Mouse (Mus musculus): ENCODE data around the gene A930017K11Rik. TPM values are rescaled to one million over a fixed set of nuclear protein-coding genes. Genes with fewer than 3 reads are reported as not detected.

The A930017K11Rik gene
- total and polyA plus RNA-seq, 3 experiments: not detected

DNA sequence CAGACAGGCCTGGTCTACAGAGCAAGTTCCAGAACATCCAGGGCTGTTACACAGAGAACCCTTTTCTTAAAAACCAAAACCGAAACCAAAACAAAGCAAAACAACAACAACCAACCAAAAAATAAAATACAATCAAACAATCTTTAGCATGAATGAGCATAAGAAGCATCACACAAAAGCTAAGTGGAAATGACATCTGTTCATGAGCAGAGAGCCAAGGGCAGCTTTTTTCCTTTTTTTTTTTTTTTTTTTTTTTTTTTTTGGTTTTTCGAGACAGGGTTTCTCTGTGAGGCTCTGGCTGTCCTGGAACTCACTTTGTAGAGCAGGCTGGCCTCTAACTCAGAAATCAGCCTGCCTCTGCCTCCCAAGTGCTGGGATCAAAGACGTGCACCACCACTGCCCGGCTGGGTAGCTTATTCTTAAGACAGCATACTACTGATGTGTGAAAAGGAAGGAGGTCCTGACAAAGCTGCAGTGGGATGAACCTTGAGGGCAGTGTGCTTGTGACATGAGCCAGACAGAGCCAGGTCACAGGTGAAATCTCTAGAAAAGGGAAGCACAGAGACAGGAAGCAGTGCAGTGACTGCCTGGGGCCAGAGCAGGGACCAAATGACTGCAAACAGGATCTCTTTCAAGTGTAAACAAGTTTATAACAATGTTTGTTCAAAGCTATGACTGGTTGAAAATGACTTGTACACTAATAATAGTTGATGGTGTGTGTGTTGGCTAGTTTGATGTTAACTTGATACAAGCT is 18.8 kb upstream of the A930017K11Rik start:
- peaks cover 0 to 22% of the 10 kb centered on the region in 2 experiments for H3K36me3 ChIP-seq (replicated peaks in 1 of 2; ENCODE audit: control insufficient read depth in 1 of 2, insufficient read depth in 1 of 2, low read length in 1 of 2)
- H3K27me3 ChIP-seq (replicated peaks): no peaks in the 10 kb centered on the region
- H3K4me3 ChIP-seq (replicated peaks in 1 of 3; ENCODE audit: low read depth in 2 of 3, low read length in 2 of 3, poor library complexity in 1 of 3): no peak overlapping the region
- dilution Hi-C loops (cut with MboI; ENCODE audit: extremely low pct_ligation_motif_present, extremely low pct_unique_long_range_greater_than_20kb, low sequenced_read_pairs) (no loop called here), in situ Hi-C loops (cut with MboI; ENCODE audit: low pct_ligation_motif_present, low pct_unique_long_range_greater_than_20kb, low sequenced_read_pairs) (no loop called here)
- H3K4me1 ChIP-seq (ENCODE audit: control insufficient read depth in 1 of 2, insufficient read depth in 2 of 2): peaks cover 20 to 52% of the 10 kb centered on the region in 2 experiments
- peak overlapping the region; percentile 32; the same call in 1 of the 2 replicates for H3K4me2 ChIP-seq (ENCODE audit: insufficient read depth, low read depth, poor library complexity, severe bottlenecking)
- H3K9me3 ChIP-seq (replicated peaks; ENCODE audit: low read length): no peaks in the 10 kb centered on the region
- H3K9ac ChIP-seq (ENCODE audit: insufficient read depth, low read depth): 0 out of 2 replicates have a peak overlapping the region, but pooled peaks have one; percentile 23
- H3K27ac ChIP-seq (ENCODE audit: insufficient read depth, low read depth): peak overlapping the region; percentile 35; the same call in 1 of the 2 replicates
- TF ChIP-seq ZNF384 (IDR thresholded peaks at IDR 0.05; ENCODE audit: low read depth, low read length): peak; percentile 71
- no peak for TF ChIP-seq MEF2A (IDR thresholded peaks at IDR 0.05; ENCODE audit: borderline replicate concordance, low read depth, low read length)
- no peak for TF ChIP-seq ZKSCAN1 (IDR thresholded peaks at IDR 0.05; ENCODE audit: borderline replicate concordance, low read depth, low read length)
- peak; percentile 43 for DNase-seq (ENCODE audit: extremely low read depth)
- H3K79me2 ChIP-seq (replicated peaks; ENCODE audit: control insufficient read depth, extremely low read depth, insufficient read depth, poor library complexity, severe bottlenecking): 0 out of 2 replicates have a peak, but pooled peaks cover 3% of the 10 kb centered on the region

DNA sequence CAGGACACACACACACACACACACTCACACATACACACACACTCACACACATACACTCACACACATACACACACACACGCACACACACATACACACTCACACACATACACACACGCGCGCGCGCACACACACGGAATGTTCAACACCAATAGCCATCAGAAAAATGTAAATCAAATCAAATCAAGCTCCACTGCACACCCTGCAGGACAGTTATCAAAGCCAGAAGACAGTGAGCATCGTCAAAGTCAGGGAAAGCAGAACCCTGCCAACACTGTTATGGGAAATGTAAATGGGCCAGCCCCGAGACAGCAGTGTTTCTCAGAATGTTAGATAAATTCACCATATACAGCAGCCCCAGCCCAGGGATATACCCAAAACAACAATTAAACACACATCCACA is 18.1 kb upstream of the A930017K11Rik start:
- H3K36me3 ChIP-seq (replicated peaks in 1 of 2; ENCODE audit: control insufficient read depth in 1 of 2, insufficient read depth in 1 of 2, low read length in 1 of 2): peaks cover 0 to 24% of the 10 kb centered on the region in 2 experiments
- peak; percentile 26 for DNase-seq (ENCODE audit: extremely low read depth)
- TF ChIP-seq ETS1 (conservative IDR thresholded peaks at IDR 0.05; ENCODE audit: low read depth, low read length) (no peak), CHD1 (IDR thresholded peaks at IDR 0.05; ENCODE audit: low read depth, low read length) (no peak), MAZ (IDR thresholded peaks at IDR 0.05; ENCODE audit: low read depth, low read length) (no peak), SMC3 (IDR thresholded peaks at IDR 0.05; ENCODE audit: low read depth, low read length) (peak; percentile 1; the same call in 1 of the 2 replicates), NRF1 (IDR thresholded peaks at IDR 0.05; ENCODE audit: low read depth, low read length) (no peak), CTCF (conservative IDR thresholded peaks at IDR 0.05 in 1 of 2, IDR thresholded peaks at IDR 0.05 in 1 of 2; ENCODE audit: low read depth in 2 of 2, low read length in 2 of 2) (peak in 1 of 2 experiments; percentile 22; a peak in 2 of 4 replicates), KAT2A (IDR thresholded peaks at IDR 0.05; ENCODE audit: insufficient replicate concordance, low read length) (no peak)
- 0 out of 2 replicates have a peak overlapping the region, but pooled peaks have one; percentile 32 for H3K4me2 ChIP-seq (ENCODE audit: insufficient read depth, low read depth, poor library complexity, severe bottlenecking)
- dilution Hi-C loops (cut with MboI; ENCODE audit: extremely low pct_ligation_motif_present, extremely low pct_unique_long_range_greater_than_20kb, low sequenced_read_pairs) (no loop called here), in situ Hi-C loops (cut with MboI; ENCODE audit: low pct_ligation_motif_present, low pct_unique_long_range_greater_than_20kb, low sequenced_read_pairs) (no loop called here)
- H3K79me2 ChIP-seq (replicated peaks; ENCODE audit: control insufficient read depth, extremely low read depth, insufficient read depth, poor library complexity, severe bottlenecking): 0 out of 2 replicates have a peak, but pooled peaks cover 3% of the 10 kb centered on the region
- no peaks in the 10 kb centered on the region for H3K27me3 ChIP-seq (replicated peaks)
- H3K4me3 ChIP-seq (replicated peaks in 1 of 3; ENCODE audit: low read depth in 2 of 3, low read length in 2 of 3, poor library complexity in 1 of 3): no peak overlapping the region
- H3K27ac ChIP-seq (ENCODE audit: insufficient read depth, low read depth): no peak overlapping the region
- H3K9me3 ChIP-seq (replicated peaks; ENCODE audit: low read length): no peaks in the 10 kb centered on the region
- no peak overlapping the region for H3K9ac ChIP-seq (ENCODE audit: insufficient read depth, low read depth)
- H3K4me1 ChIP-seq (ENCODE audit: control insufficient read depth in 1 of 2, insufficient read depth in 2 of 2): peaks cover 20 to 49% of the 10 kb centered on the region in 2 experiments

DNA sequence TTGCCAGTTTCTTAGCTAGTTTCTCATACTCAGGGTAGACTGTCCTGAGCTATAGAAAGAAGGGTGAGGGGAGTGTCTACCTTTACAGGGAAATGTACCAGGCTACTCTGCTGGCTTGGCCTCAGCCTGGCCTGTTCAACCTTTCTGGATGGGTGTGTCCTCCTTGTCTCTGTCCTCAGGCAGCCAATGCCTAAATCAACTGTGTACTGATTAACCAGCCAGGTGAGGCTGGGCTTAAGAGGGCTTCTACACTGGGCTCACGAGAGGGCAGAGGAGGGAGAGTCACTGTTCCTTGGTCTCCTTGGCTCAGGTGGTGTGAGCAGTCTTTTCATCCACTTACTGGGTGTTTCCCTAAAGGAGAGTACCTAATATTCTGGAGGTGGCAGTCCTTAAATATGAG is 15.8 kb upstream of the A930017K11Rik start:
- Histone ChIP-seq H3K4me1 (ENCODE audit: control insufficient read depth in 1 of 2, insufficient read depth in 2 of 2) (peaks cover 25 to 34% of the 10 kb centered on the region in 2 experiments), H3K9ac (ENCODE audit: insufficient read depth, low read depth) (no peak overlapping the region), H3K4me2 (ENCODE audit: insufficient read depth, low read depth, poor library complexity, severe bottlenecking) (no peak overlapping the region), H3K4me3 (replicated peaks in 1 of 3; ENCODE audit: low read depth in 2 of 3, low read length in 2 of 3, poor library complexity in 1 of 3) (no peak overlapping the region), H3K27ac (ENCODE audit: insufficient read depth, low read depth) (no peak overlapping the region), H3K79me2 (replicated peaks; ENCODE audit: control insufficient read depth, extremely low read depth, insufficient read depth, poor library complexity, severe bottlenecking) (0 out of 2 replicates have a peak, but pooled peaks cover 2% of the 10 kb centered on the region), H3K9me3 (replicated peaks; ENCODE audit: low read length) (no peaks in the 10 kb centered on the region), H3K36me3 (replicated peaks in 1 of 2; ENCODE audit: control insufficient read depth in 1 of 2, insufficient read depth in 1 of 2, low read length in 1 of 2) (peaks cover 10 to 46% of the 10 kb centered on the region in 2 experiments), H3K27me3 (replicated peaks) (no peaks in the 10 kb centered on the region)
- TF ChIP-seq NRF1 (IDR thresholded peaks at IDR 0.05; ENCODE audit: low read depth, low read length) (no peak), CHD2 (IDR thresholded peaks at IDR 0.05; ENCODE audit: low read length) (no peak), SIN3A (IDR thresholded peaks at IDR 0.05; ENCODE audit: low read length) (no peak), CHD1 (IDR thresholded peaks at IDR 0.05; ENCODE audit: low read depth, low read length) (no peak), MYC (IDR thresholded peaks at IDR 0.05; ENCODE audit: low read depth, low read length) (no peak), SMC3 (IDR thresholded peaks at IDR 0.05; ENCODE audit: low read depth, low read length) (no peak), RAD21 (IDR thresholded peaks at IDR 0.05; ENCODE audit: low read depth, low read length) (no peak), UBTF (IDR thresholded peaks at IDR 0.05; ENCODE audit: low read depth, low read length) (no peak), PAX5 (IDR thresholded peaks at IDR 0.05; ENCODE audit: low read length) (no peak)
- DNase-seq (ENCODE audit: extremely low read depth): no peak
- in situ Hi-C loops (cut with MboI; ENCODE audit: low pct_ligation_motif_present, low pct_unique_long_range_greater_than_20kb, low sequenced_read_pairs) (no loop called here), dilution Hi-C loops (cut with MboI; ENCODE audit: extremely low pct_ligation_motif_present, extremely low pct_unique_long_range_greater_than_20kb, low sequenced_read_pairs) (no loop called here)

Measured in CH12.LX (cell line).